Mouse (Mus musculus): ENCODE results near the gene Ankar. TPM values are rescaled to one million over a fixed set of nuclear protein-coding genes. Genes with fewer than 3 reads are reported as not detected.

Ankar gene
- polyA plus RNA-seq, 1 experiment from 2014 or later: not detected

DNA sequence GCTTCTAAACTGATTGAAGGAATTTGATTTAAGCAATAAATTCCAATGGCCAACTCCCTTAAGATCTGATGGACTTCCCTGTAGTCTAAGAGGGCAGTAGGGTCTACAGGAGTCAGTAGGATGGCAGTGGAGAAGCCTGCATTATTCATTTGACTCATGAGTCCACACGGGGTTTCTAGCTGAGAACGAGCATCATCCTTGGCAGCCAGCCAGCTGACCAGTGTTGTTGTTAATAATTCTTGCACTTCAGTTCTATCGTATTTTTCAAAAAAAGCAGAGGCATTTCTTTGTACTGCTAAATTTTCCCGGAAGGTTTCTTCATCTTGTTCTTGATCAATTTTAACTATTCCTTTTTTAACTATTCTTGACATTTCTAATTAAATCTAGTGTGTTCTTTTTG lies 1.7 kb downstream of the Ankar start:
- Histone ChIP-seq H3K4me3 (no peak overlapping the region), H3K9ac (no peak overlapping the region), H3K27me3 (no peaks in the 10 kb centered on the region), H3K4me2 (no peak overlapping the region), H3K9me3 (no peaks in the 10 kb centered on the region), H3K4me1 (replicated peaks) (no peaks in the 10 kb centered on the region), H3K36me3 (no peaks in the 10 kb centered on the region), H3K27ac (no peak overlapping the region)
- 66% methylated on average over 4 of the region's 4 CpGs for WGBS
- no peak for ATAC-seq (ENCODE audit: low FRiP score)

DNA sequence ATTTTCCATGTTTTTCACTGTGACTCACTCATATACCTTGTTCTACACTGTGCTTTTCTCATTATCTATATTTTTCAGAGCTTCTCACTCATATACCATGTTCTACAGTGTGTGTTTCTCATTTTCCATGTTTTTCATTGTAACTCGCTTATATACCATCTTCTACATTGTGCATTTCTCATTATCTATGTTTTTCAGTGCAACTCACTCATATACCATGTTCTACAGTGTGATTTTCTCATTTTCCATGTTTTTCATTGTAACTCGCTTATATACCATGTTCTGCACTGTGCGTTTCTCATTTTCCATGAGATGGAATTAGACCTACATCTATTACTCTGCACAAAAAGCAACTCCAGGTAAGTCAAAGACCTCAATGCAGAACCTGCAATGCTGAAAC lies 4.1 kb downstream of the Ankar start:
- 58% methylated on average over 3 of the region's 3 CpGs for WGBS
- Histone ChIP-seq H3K4me1 (replicated peaks) (no peaks in the 10 kb centered on the region), H3K4me3 (no peak overlapping the region), H3K9me3 (no peaks in the 10 kb centered on the region), H3K36me3 (no peaks in the 10 kb centered on the region), H3K27ac (no peak overlapping the region), H3K9ac (no peak overlapping the region), H3K27me3 (no peaks in the 10 kb centered on the region), H3K4me2 (no peak overlapping the region)
- no peak for ATAC-seq (ENCODE audit: low FRiP score)

DNA sequence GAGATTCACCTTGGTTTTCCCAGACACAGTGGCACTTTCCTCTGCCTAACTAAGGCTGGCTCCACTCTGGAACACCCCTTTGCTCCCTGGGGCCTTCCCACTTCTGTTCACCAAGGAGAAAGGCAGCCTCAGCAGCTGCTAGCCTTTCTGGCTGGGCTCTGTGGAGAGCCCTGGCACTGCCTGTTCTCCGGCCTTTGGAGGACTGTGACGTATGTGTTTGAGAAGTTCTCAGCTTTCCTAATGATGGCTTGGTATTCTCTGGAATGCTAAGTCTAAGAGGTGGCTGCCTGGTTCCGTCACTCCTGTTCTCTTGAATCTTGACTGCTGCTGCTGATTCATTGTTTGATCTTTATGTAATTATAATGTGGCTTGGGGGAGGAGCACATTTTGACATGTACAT lies 27.3 kb downstream of the Ankar start:
- 42% methylated on average over 3 of the region's 3 CpGs for whole genome bisulfite sequencing
- H3K4me1 ChIP-seq (replicated peaks): no peaks in the 10 kb centered on the region
- H3K27ac ChIP-seq: no peak overlapping the region
- no peak for ATAC-seq (ENCODE audit: low FRiP score)
- no peak overlapping the region for H3K4me3 ChIP-seq
- H3K36me3 ChIP-seq: no peaks in the 10 kb centered on the region
- no peaks in the 10 kb centered on the region for H3K9me3 ChIP-seq
- H3K9ac ChIP-seq: no peak overlapping the region
- H3K4me2 ChIP-seq: no peak overlapping the region
- no peaks in the 10 kb centered on the region for H3K27me3 ChIP-seq

DNA sequence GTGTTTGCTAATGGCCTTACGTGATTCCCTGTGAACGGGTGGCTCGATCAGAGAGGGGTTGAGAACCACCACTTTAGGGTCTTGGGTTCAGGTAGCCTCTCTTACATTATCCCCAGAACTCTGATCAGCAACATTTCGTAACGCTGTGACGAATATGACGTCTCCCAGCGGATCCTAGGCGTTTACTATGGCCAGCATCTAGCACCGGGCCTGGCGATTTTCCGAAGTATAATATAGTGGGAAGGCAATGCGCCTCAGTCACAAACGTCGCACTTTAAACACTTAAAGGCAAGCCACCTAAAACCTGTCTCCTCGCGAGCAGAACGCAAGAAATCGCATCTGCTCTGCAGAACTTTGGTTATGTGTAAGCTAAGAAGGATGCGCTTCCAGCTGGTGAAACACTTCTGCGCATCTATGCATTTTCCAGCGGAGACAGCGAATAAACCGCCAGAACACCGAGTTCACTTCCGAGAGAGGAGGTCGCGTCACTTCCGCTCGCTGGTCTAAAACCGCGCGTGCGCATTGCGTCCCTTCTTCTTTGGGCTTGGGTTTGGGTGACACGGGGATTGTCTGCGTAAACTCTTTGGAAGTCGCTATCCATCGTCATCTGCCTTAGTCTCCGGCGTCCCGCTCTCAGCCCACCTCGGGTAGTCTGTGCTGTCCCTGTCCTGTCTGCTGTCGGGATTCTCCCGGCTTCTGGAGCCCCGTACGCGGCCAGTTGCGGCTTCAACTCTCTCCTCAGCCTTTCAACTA lies 59.5 kb downstream of the Ankar start:
- Histone ChIP-seq H3K36me3 (no peaks in the 10 kb centered on the region), H3K4me1 (replicated peaks) (no peaks in the 10 kb centered on the region), H3K9me3 (no peaks in the 10 kb centered on the region), H3K4me2 (peak overlapping the region; percentile 55), H3K27me3 (no peaks in the 10 kb centered on the region), H3K9ac (peak overlapping the region; percentile 4; the same call in 1 of the 2 replicates), H3K27ac (peak overlapping the region; percentile 5; the same call in 1 of the 2 replicates), H3K4me3 (peak overlapping the region; percentile 37)
- peak; percentile 85 for ATAC-seq (ENCODE audit: low FRiP score)
- 34% methylated on average over 49 of the region's 49 CpGs for WGBS

DNA sequence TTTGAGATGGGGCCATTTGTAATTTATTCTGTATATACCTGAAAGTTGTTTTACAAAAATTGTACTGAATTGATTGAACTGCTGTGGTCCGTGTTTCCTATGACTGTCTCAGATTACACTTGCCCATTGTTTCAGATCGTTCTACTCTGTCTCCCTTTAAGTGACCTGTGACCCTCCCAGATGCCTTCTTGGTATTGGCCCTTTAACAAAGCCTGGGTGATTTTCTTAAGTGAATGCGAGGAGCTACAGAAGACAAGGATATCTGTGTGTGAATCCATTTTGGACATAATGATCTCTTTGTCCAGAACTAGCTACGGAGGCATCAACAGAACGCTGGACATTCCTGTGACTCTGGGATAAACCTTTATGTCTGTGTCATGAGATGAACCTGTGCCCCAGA lies 65.2 kb downstream of the Ankar start:
- WGBS: 18% methylated on average over 5 of the region's 5 CpGs
- no peak for ATAC-seq (ENCODE audit: low FRiP score)

DNA sequence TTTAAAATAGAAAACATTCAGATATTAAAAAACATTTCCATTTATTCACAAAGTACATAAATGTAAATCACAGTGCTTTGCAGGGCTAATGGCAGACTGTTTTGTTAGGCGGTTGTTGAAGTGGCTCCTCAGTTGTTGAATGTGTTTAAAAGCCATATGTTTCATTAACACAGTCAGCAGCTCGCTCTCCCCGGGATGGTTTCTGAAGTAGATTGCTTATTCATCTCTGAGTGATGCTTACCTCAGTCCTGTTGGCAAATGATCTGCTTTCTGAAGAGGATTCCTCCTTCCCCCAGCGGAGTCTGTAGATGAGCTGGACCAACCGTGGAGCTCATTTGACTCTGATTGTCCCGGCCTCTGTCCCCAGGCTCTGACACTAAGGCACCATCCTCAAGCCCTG lies 88.2 kb downstream of the Ankar start:
- Histone ChIP-seq H3K4me3 (no peak overlapping the region), H3K4me2 (no peak overlapping the region), H3K27me3 (no peaks in the 10 kb centered on the region), H3K4me1 (replicated peaks) (peaks cover 16% of the 10 kb centered on the region), H3K27ac (no peak overlapping the region), H3K36me3 (peaks cover 80% of the 10 kb centered on the region), H3K9ac (no peak overlapping the region), H3K9me3 (no peaks in the 10 kb centered on the region)
- WGBS: 88% methylated on average over 6 of the region's 6 CpGs
- no peak for ATAC-seq (ENCODE audit: low FRiP score)

More for the DNA sequence above, 65.2 kb downstream of the Ankar start:
- Histone ChIP-seq H3K36me3 (peaks cover 39% of the 10 kb centered on the region), H3K4me1 (replicated peaks) (no peaks in the 10 kb centered on the region), H3K9ac (no peak overlapping the region), H3K4me3 (no peak overlapping the region), H3K27me3 (no peaks in the 10 kb centered on the region), H3K27ac (no peak overlapping the region), H3K4me2 (no peak overlapping the region), H3K9me3 (no peaks in the 10 kb centered on the region)

DNA sequence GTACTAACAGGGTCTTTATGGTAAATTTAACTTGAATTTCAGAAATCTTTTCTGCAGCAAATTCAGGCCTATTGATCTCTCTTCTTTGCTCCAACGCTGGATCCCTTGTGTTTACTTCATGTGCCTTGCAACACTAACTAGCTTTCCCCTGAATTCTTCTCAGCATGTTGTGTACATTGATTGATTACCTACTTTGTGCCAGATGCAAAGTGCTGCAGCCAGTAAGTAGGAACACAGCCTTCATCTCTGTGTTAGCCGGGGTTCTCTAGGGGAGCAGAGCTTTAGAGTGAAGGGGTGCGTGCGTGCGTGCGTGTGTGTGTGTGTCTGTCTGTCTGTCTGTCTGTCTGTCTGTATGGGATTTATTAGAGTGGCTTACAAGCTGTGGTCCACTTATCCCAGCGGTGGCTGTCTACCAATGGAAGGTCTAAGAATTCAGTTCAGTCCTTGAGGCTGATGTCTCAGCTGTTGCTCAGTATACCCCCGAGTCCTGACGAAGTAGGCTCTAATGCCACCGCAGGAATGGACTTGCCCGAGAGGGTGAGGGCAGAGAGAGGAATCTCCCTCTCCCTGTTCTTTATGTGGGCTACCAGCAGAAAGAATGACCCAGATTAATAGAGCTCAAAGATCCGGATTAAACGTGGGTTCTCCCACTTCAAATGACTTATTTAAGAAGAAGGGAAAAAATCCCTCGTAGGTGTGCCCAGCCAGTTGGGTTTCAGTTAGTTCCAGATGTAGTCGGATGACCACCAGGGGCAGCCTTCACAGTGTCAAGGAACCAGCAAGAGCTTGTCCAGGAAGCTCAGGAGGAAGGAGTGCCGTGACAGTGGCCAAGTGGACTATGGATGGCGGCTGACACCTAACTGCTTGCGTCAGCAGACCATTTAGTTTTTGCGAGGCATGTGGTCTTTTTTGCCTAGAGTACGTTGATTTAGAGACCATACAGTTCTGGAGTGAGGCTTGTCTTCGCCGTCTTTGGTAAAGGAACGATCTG lies 90.2 kb downstream of the Ankar start:
- no peak overlapping the region for H3K4me3 ChIP-seq
- peaks cover 26% of the 10 kb centered on the region for H3K4me1 ChIP-seq (replicated peaks)
- WGBS: 65% methylated on average over 23 of the region's 23 CpGs
- peak overlapping the region; percentile 75 for H3K27ac ChIP-seq
- ATAC-seq (ENCODE audit: low FRiP score): peak; percentile 73; the same call in 1 of the 2 replicates
- H3K9ac ChIP-seq: no peak overlapping the region
- H3K36me3 ChIP-seq: peaks cover 73% of the 10 kb centered on the region
- no peaks in the 10 kb centered on the region for H3K27me3 ChIP-seq
- H3K9me3 ChIP-seq: no peaks in the 10 kb centered on the region
- no peak overlapping the region for H3K4me2 ChIP-seq

DNA sequence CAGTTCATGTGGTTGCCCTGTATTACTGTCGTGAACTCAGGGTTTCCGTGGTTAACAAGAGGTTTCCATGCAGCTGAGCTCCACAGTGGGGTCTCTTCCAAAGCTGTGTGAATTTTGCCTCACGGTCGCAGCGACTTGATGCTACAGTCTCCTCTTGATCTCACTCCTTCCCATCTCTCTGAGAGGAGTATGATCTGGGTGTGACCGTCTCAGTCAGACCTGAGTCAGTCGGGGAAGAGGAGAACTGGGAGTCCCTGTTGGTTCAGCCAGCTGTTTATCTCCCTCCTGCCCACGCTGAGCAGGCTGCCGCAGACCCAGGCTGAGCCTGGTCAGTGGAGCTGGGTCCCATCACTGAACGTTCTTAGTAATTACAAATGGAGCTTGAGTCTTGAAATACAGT lies 91.2 kb downstream of the Ankar start:
- Histone ChIP-seq H3K9me3 (no peaks in the 10 kb centered on the region), H3K4me3 (no peak overlapping the region), H3K27me3 (no peaks in the 10 kb centered on the region), H3K4me1 (replicated peaks) (peaks cover 26% of the 10 kb centered on the region), H3K27ac (peak overlapping the region; percentile 44), H3K36me3 (peaks cover 66% of the 10 kb centered on the region), H3K9ac (no peak overlapping the region), H3K4me2 (no peak overlapping the region)
- ATAC-seq (ENCODE audit: low FRiP score): no peak
- WGBS: 69% methylated on average over 10 of the region's 10 CpGs

DNA sequence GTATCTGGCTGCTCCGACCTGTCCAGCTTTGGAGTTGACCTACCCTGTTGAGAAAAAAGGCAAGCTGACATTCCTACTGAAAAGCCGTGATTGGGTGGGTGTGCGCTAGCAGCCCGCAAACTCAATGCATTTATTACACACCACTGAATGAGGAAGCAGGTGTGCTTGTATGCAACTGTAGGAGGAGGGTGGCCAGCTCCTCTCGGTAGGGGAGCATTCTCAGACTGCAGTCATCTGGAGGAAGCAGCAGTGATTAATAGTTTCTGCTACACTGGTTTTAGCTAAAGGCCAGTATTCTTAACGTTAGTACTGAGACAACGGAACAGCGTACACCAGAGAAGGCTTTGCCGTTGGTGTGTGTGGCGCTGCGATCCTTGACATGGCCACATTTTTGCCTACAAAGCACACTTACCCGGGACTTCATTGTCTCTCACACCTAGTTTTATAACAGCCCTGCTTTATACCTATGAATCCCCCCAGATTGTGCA lies 94.1 kb downstream of the Ankar start:
- Histone ChIP-seq H3K36me3 (peaks cover 58% of the 10 kb centered on the region), H3K4me1 (replicated peaks) (peaks cover 26% of the 10 kb centered on the region), H3K27ac (no peak overlapping the region), H3K4me2 (no peak overlapping the region), H3K9ac (no peak overlapping the region), H3K27me3 (no peaks in the 10 kb centered on the region), H3K9me3 (no peaks in the 10 kb centered on the region), H3K4me3 (no peak overlapping the region)
- 57% methylated on average over 12 of the region's 12 CpGs for WGBS
- ATAC-seq (ENCODE audit: low FRiP score): peak; percentile 33; the same call in 1 of the 2 replicates

DNA sequence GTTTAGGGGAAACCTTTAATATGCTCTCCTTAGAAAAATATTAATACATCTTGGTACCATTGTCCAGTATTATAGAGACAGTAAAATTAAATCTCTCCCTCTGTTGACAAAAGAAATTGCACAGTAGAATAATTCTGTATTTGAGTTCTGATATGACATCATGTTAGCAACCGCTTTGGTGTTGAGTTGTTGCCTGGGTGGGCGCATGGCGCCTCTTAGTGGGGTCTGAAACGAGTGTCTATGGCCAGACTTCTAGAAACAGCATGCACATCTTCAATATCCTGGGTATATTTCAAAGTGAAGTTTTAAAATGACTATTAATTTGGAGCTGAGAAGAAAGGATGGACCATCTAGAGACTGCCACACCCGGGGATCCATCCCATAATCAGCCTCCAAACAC lies 97.6 kb downstream of the Ankar start:
- Histone ChIP-seq H3K9ac (no peak overlapping the region), H3K36me3 (peaks cover 71% of the 10 kb centered on the region), H3K4me2 (no peak overlapping the region), H3K4me3 (no peak overlapping the region), H3K9me3 (no peaks in the 10 kb centered on the region), H3K4me1 (replicated peaks) (peaks cover 16% of the 10 kb centered on the region), H3K27ac (no peak overlapping the region), H3K27me3 (no peaks in the 10 kb centered on the region)
- 91% methylated on average over 5 of the region's 5 CpGs for WGBS
- ATAC-seq (ENCODE audit: low FRiP score): no peak

DNA sequence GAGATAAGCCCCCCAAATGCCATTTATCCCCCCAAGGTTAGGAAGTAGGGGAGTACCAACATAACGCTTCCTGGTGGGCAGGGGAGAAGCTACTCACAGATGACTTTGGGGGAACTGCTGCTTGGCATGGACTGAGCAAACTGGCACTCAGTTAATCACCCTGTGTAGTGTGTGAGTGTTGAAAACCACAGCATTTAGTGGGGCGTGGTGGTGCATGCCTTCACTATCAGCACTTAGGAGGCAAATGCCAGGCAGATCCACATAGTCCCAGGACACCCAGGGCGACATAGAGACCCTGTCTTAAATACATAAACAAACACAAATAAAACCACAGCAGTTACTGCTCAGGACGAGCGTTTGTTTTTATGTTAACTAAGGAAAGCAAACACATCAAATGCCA lies 98.2 kb downstream of the Ankar start:
- Histone ChIP-seq H3K4me1 (replicated peaks) (peaks cover 16% of the 10 kb centered on the region), H3K4me2 (no peak overlapping the region), H3K27ac (no peak overlapping the region), H3K9me3 (no peaks in the 10 kb centered on the region), H3K36me3 (peaks cover 71% of the 10 kb centered on the region), H3K9ac (no peak overlapping the region), H3K27me3 (no peaks in the 10 kb centered on the region), H3K4me3 (no peak overlapping the region)
- 88% methylated on average over 5 of the region's 5 CpGs for WGBS
- no peak for ATAC-seq (ENCODE audit: low FRiP score)

DNA sequence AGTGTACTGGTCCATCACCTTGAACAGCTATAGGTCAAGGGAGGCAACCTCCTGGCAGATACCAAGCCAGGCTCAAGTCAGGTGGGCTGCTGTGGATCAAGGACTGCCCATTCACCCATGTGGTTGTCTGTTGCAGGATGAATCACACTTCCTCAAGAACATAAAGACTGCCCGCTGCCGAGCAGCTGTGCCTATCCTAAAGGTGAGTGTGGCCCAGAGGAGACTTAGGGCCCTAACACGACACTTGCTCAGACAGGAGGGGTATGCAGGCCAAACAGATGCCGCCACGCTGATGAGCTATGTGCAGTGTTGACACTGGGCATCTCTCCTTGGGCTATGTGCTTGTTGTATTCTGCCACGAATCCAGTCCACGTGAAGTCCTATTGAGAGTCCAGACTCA lies 99.1 kb downstream of the Ankar start:
- Histone ChIP-seq H3K4me3 (no peak overlapping the region), H3K27ac (no peak overlapping the region), H3K4me1 (replicated peaks) (peaks cover 11% of the 10 kb centered on the region), H3K27me3 (no peaks in the 10 kb centered on the region), H3K9me3 (no peaks in the 10 kb centered on the region), H3K36me3 (peaks cover 74% of the 10 kb centered on the region), H3K9ac (no peak overlapping the region), H3K4me2 (no peak overlapping the region)
- WGBS: 94% methylated on average over 7 of the region's 7 CpGs
- ATAC-seq (ENCODE audit: low FRiP score): no peak

All from hindbrain, embryonic 13.5 days (tissue).